Mouse (Mus musculus): Measurements from ENCODE around the gene Hspb8. TPM values are rescaled to one million over a fixed set of nuclear protein-coding genes. Genes with fewer than 3 reads are reported as not detected.
"Not testable (repeated sequence)": the region's sequence is repeated elsewhere in the genome, so short reads cannot be mapped to it uniquely, and the experiment has no call there.

The Hspb8 gene
- polyA plus RNA-seq, 1 experiment from 2014 or later, result 3.7 TPM

GRCm38 (mm10) chr5:116386020-116386419, 36.6 kb downstream of the Hspb8 start:
- 46% methylated on average over 11 of the region's 11 CpGs for WGBS
- Histone ChIP-seq H3K36me3 (ENCODE audit: control insufficient read depth, insufficient read depth) (no peaks in the 10 kb centered on the region), H3K27ac (ENCODE audit: low read length) (no peak overlapping the region), H3K9me3 (ENCODE audit: control insufficient read depth, low read length) (no peaks in the 10 kb centered on the region), H3K27me3 (replicated peaks; ENCODE audit: control insufficient read depth, insufficient read depth, low read length) (no peaks in the 10 kb centered on the region), H3K4me3 (replicated peaks; ENCODE audit: low read length) (no peak overlapping the region), H3K9ac (replicated peaks; ENCODE audit: low read depth, low read length) (no peak overlapping the region), H3K4me2 (ENCODE audit: low read length) (no peak overlapping the region), H3K4me1 (replicated peaks; ENCODE audit: control insufficient read depth, insufficient read depth, low read length) (peaks cover 10% of the 10 kb centered on the region)
- ATAC-seq, result no peak

- H3K27ac ChIP-seq (ENCODE audit: low read length); H3K4me1 ChIP-seq (replicated peaks; ENCODE audit: control insufficient read depth, insufficient read depth, low read length); H3K4me3 ChIP-seq (replicated peaks; ENCODE audit: low read length); H3K36me3 ChIP-seq (ENCODE audit: control insufficient read depth, insufficient read depth); H3K4me2 ChIP-seq (ENCODE audit: low read length); H3K9me3 ChIP-seq (ENCODE audit: control insufficient read depth, low read length); H3K27me3 ChIP-seq (replicated peaks; ENCODE audit: control insufficient read depth, insufficient read depth, low read length); ATAC-seq; H3K9ac ChIP-seq (replicated peaks; ENCODE audit: low read depth, low read length): not testable (repeated sequence)
- WGBS, result 86% methylated on average over 7 of the region's 7 CpGs
Measured at GRCm38 (mm10) chr5:116382646-116383045, 40.0 kb downstream of the Hspb8 start.

- Histone ChIP-seq H3K4me1 (replicated peaks; ENCODE audit: control insufficient read depth, insufficient read depth, low read length) (no peaks in the 10 kb centered on the region), H3K4me2 (ENCODE audit: low read length) (no peak overlapping the region), H3K9ac (replicated peaks; ENCODE audit: low read depth, low read length) (no peak overlapping the region), H3K27ac (ENCODE audit: low read length) (no peak overlapping the region), H3K36me3 (ENCODE audit: control insufficient read depth, insufficient read depth) (no peaks in the 10 kb centered on the region), H3K4me3 (replicated peaks; ENCODE audit: low read length) (no peak overlapping the region), H3K9me3 (ENCODE audit: control insufficient read depth, low read length) (no peaks in the 10 kb centered on the region), H3K27me3 (replicated peaks; ENCODE audit: control insufficient read depth, insufficient read depth, low read length) (no peaks in the 10 kb centered on the region)
- WGBS, result 92% methylated on average over 6 of the region's 6 CpGs
- ATAC-seq, result no peak
Measured at GRCm38 (mm10) chr5:116381726-116382125, 40.9 kb downstream of the Hspb8 start.

- 92% methylated on average over 15 of the region's 15 CpGs for WGBS
- Histone ChIP-seq H3K4me1 (replicated peaks; ENCODE audit: control insufficient read depth, insufficient read depth, low read length) (no peaks in the 10 kb centered on the region), H3K4me3 (replicated peaks; ENCODE audit: low read length) (no peak overlapping the region), H3K36me3 (ENCODE audit: control insufficient read depth, insufficient read depth) (no peaks in the 10 kb centered on the region), H3K9me3 (ENCODE audit: control insufficient read depth, low read length) (no peaks in the 10 kb centered on the region), H3K27me3 (replicated peaks; ENCODE audit: control insufficient read depth, insufficient read depth, low read length) (no peaks in the 10 kb centered on the region), H3K27ac (ENCODE audit: low read length) (no peak overlapping the region), H3K9ac (replicated peaks; ENCODE audit: low read depth, low read length) (no peak overlapping the region), H3K4me2 (ENCODE audit: low read length) (no peak overlapping the region)
- no peak for ATAC-seq
Measured at GRCm38 (mm10) chr5:116381217-116381616, 41.4 kb downstream of the Hspb8 start.

- Histone ChIP-seq H3K27ac (ENCODE audit: low read length) (no peak overlapping the region), H3K9ac (replicated peaks; ENCODE audit: low read depth, low read length) (no peak overlapping the region)
- WGBS, result 83% methylated on average over 7 of the region's 7 CpGs
Measured at GRCm38 (mm10) chr5:116380384-116380783, 42.3 kb downstream of the Hspb8 start.

GRCm38 (mm10) chr5:116378872-116379271, 43.8 kb downstream of the Hspb8 start:
- Histone ChIP-seq H3K36me3 (ENCODE audit: control insufficient read depth, insufficient read depth) (no peaks in the 10 kb centered on the region), H3K9ac (replicated peaks; ENCODE audit: low read depth, low read length) (no peak overlapping the region), H3K4me2 (ENCODE audit: low read length) (no peak overlapping the region), H3K27ac (ENCODE audit: low read length) (no peak overlapping the region), H3K9me3 (ENCODE audit: control insufficient read depth, low read length) (no peaks in the 10 kb centered on the region), H3K4me1 (replicated peaks; ENCODE audit: control insufficient read depth, insufficient read depth, low read length) (no peaks in the 10 kb centered on the region), H3K27me3 (replicated peaks; ENCODE audit: control insufficient read depth, insufficient read depth, low read length) (no peaks in the 10 kb centered on the region), H3K4me3 (replicated peaks; ENCODE audit: low read length) (no peak overlapping the region)
- WGBS, result 31% methylated on average over 5 of the region's 5 CpGs
- no peak for ATAC-seq

More at GRCm38 (mm10) chr5:116380384-116380783, 42.3 kb downstream of the Hspb8 start:
- H3K36me3 ChIP-seq (ENCODE audit: control insufficient read depth, insufficient read depth), result no peaks in the 10 kb centered on the region
- no peak for ATAC-seq
- no peak overlapping the region for H3K4me2 ChIP-seq (ENCODE audit: low read length)
- H3K27me3 ChIP-seq (replicated peaks; ENCODE audit: control insufficient read depth, insufficient read depth, low read length), result no peaks in the 10 kb centered on the region
- no peaks in the 10 kb centered on the region for H3K4me1 ChIP-seq (replicated peaks; ENCODE audit: control insufficient read depth, insufficient read depth, low read length)
- no peaks in the 10 kb centered on the region for H3K9me3 ChIP-seq (ENCODE audit: control insufficient read depth, low read length)
- H3K4me3 ChIP-seq (replicated peaks; ENCODE audit: low read length), result no peak overlapping the region

GRCm38 (mm10) chr5:116367923-116368322, 54.7 kb downstream of the Hspb8 start:
- Histone ChIP-seq H3K9me3 (ENCODE audit: control insufficient read depth, low read length) (no peaks in the 10 kb centered on the region), H3K36me3 (ENCODE audit: control insufficient read depth, insufficient read depth) (no peaks in the 10 kb centered on the region), H3K4me1 (replicated peaks; ENCODE audit: control insufficient read depth, insufficient read depth, low read length) (no peaks in the 10 kb centered on the region), H3K9ac (replicated peaks; ENCODE audit: low read depth, low read length) (no peak overlapping the region), H3K27me3 (replicated peaks; ENCODE audit: control insufficient read depth, insufficient read depth, low read length) (no peaks in the 10 kb centered on the region), H3K27ac (ENCODE audit: low read length) (no peak overlapping the region), H3K4me3 (replicated peaks; ENCODE audit: low read length) (no peak overlapping the region), H3K4me2 (ENCODE audit: low read length) (no peak overlapping the region)
- 65% methylated on average over 9 of the region's 9 CpGs for WGBS
- ATAC-seq, result no peak

GRCm38 (mm10) chr5:116366889-116367682, 55.6 kb downstream of the Hspb8 start:
- 88% methylated on average over 20 of the region's 20 CpGs for WGBS
- no peak for ATAC-seq
- H3K27me3 ChIP-seq (replicated peaks; ENCODE audit: control insufficient read depth, insufficient read depth, low read length), result no peaks in the 10 kb centered on the region
- no peaks in the 10 kb centered on the region for H3K36me3 ChIP-seq (ENCODE audit: control insufficient read depth, insufficient read depth)
- H3K27ac ChIP-seq (ENCODE audit: low read length), result no peak overlapping the region
- H3K9me3 ChIP-seq (ENCODE audit: control insufficient read depth, low read length), result no peaks in the 10 kb centered on the region
- H3K4me2 ChIP-seq (ENCODE audit: low read length), result no peak overlapping the region
- H3K4me1 ChIP-seq (replicated peaks; ENCODE audit: control insufficient read depth, insufficient read depth, low read length), result no peaks in the 10 kb centered on the region
- H3K9ac ChIP-seq (replicated peaks; ENCODE audit: low read depth, low read length), result no peak overlapping the region
- H3K4me3 ChIP-seq (replicated peaks; ENCODE audit: low read length), result no peak overlapping the region

GRCm38 (mm10) chr5:116361342-116361741, 61.3 kb downstream of the Hspb8 start:
- H3K9ac ChIP-seq (replicated peaks; ENCODE audit: low read depth, low read length), result no peak overlapping the region
- no peak overlapping the region for H3K4me3 ChIP-seq (replicated peaks; ENCODE audit: low read length)
- peaks cover 2% of the 10 kb centered on the region; the same call in 1 of the 2 replicates for H3K4me1 ChIP-seq (replicated peaks; ENCODE audit: control insufficient read depth, insufficient read depth, low read length)
- no peak overlapping the region for H3K4me2 ChIP-seq (ENCODE audit: low read length)
- H3K9me3 ChIP-seq (ENCODE audit: control insufficient read depth, low read length), result peaks cover 4% of the 10 kb centered on the region; the same call in 1 of the 2 replicates
- no peak overlapping the region for H3K27ac ChIP-seq (ENCODE audit: low read length)
- H3K36me3 ChIP-seq (ENCODE audit: control insufficient read depth, insufficient read depth), result no peaks in the 10 kb centered on the region
- no peak for ATAC-seq
- 78% methylated on average over 6 of the region's 6 CpGs for WGBS
- no peaks in the 10 kb centered on the region for H3K27me3 ChIP-seq (replicated peaks; ENCODE audit: control insufficient read depth, insufficient read depth, low read length)

Measured in forebrain, embryonic 16.5 days (tissue).